Mouse (Mus musculus): ENCODE data around the gene 3110040M04Rik.

DNA sequence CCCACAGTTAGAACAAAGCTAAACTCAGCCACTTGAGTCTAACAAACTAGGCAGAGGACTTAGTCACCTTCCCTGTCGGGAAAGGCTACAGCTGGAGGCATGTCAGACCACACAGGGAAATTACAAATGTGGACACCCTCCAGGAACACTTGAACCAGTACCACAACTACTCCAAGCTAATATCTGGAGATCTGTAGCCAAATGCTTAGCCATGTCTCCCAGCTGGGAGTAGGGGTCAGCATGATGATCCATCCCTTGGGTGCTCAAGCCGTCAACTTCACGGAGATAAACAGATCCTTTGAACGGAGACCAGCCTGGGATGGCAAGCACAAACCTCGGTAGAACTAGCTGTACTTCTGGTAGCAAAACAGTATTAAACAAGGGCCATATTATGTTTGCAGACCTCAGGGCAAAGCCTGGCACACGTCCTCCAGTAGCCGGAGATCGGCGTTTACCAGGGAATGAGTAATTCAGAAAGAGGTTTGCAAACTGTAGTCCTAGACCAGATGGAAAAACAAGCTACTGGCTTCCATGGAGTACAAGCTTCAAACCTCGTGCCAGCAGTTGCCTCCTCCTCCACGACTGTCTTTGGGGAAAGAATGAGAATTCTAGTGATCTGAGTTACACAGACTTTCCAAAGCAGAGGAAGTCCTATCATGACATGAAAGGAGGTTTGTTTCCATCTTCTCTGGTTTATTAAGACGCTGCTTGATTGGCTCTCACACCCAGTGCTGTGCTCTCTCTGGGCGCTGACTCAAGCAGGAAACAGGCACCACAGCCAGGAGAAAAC is 32.4 kb downstream of the 3110040M04Rik start:
- TF ChIP-seq USF1 (IDR thresholded peaks at IDR 0.05; ENCODE audit: low read depth, low read length) (no peak), CTCF (conservative IDR thresholded peaks at IDR 0.05 in 1 of 2, IDR thresholded peaks at IDR 0.05 in 1 of 2; ENCODE audit: low read depth in 2 of 2, low read length in 2 of 2) (no peak)
